Mouse (Mus musculus) neural tube, embryonic 13.5 days (tissue): ENCODE measurements around the gene Wbp1. TPM values are rescaled to one million over a fixed set of nuclear protein-coding genes. Genes with fewer than 3 reads are reported as not detected.

ENCODE experiments used
- ATAC-seq: fragments of 200-750 bp; cut with Nextera tagmentation; 2 replicates; pipeline ENCODE4 v1.8.0; 2017; ENCODE audit warnings: low read depth, mild to moderate bottlenecking, moderate TSS enrichment, moderate library complexity
- H3K27ac ChIP-seq: fragments of 300-500 bp; sonication (generic); replicated peaks from 2 replicates; pipeline ENCODE4 v1.5.1; 2015; ENCODE audit warnings: moderate library complexity, mild to moderate bottlenecking, inconsistent platforms
- H3K27me3 ChIP-seq: fragments of 300-500 bp; sonication (generic); 2 replicates; pipeline ENCODE4 v1.6.1; 2015; ENCODE audit warnings: mild to moderate bottlenecking, inconsistent platforms
- H3K36me3 ChIP-seq: fragments of 300-500 bp; sonication (generic); 2 replicates; pipeline ENCODE4 v1.6.1; 2015; ENCODE audit warnings: mild to moderate bottlenecking, inconsistent platforms
- H3K4me1 ChIP-seq: fragments of 300-500 bp; sonication (generic); replicated peaks from 2 replicates; pipeline ENCODE4 v1.6.1; 2015; ENCODE audit warnings: inconsistent platforms
- H3K4me2 ChIP-seq: fragments of 300-500 bp; sonication (generic); 2 replicates; pipeline ENCODE4 v1.6.1; 2015; ENCODE audit warnings: inconsistent platforms, mild to moderate bottlenecking, moderate library complexity
- H3K4me3 ChIP-seq: fragments of 300-500 bp; sonication (generic); 2 replicates; pipeline ENCODE4 v1.5.1; 2015; ENCODE audit warnings: mild to moderate bottlenecking, inconsistent platforms
- H3K9ac ChIP-seq: fragments of 300-500 bp; sonication (generic); 2 replicates; pipeline ENCODE4 v1.6.1; 2015; ENCODE audit warnings: moderate library complexity, mild to moderate bottlenecking, inconsistent platforms
- H3K9me3 ChIP-seq: fragments of 300-500 bp; sonication (generic); 2 replicates; pipeline ENCODE4 v1.6.1; 2016; ENCODE audit warnings: inconsistent platforms
- WGBS: fragments of 180-500 bp; shearing (Covaris S2); methylation state at CpG from one replicate; pipeline ENCODE4 v1.1.7; 2015; 5-methylcytosine and 5-hydroxymethylcytosine counted together
- microRNA counts: library from miRNA; unstranded; fragments of <30 nt; microRNA quantifications from one replicate; lab custom pipeline; 2016
- microRNA-seq: library from miRNA; unstranded; fragments of <30 nt; microRNA quantifications from one replicate; pipeline ENCODE4, GENCODE M21; 2016
- polyA plus RNA-seq: library from polyadenylated mRNA; unstranded; fragments of >200 nt; fragmentation: Nextera tagmentation; extraction: Ambion mirVana; gene quantifications from 2 replicates; pipeline ENCODE4 v1.2.1, GENCODE M21; 2015

Wbp1 gene
- polyA plus RNA-seq, 1 experiment from 2014 or later, result 228 TPM

GRCm38 (mm10) chr6:83070311-83071219 is 50.8 kb downstream of the Wbp1 start:
- Histone ChIP-seq H3K27me3 (peaks cover 99% of the 10 kb centered on the region), H3K4me1 (peaks cover 26% of the 10 kb centered on the region), H3K9ac (peak overlapping the region; percentile 50), H3K36me3 (no peaks in the 10 kb centered on the region), H3K27ac (peak overlapping the region; percentile 56), H3K4me2 (peak overlapping the region; percentile 43), H3K4me3 (peak overlapping the region; percentile 31), H3K9me3 (no peaks in the 10 kb centered on the region)
- under 1% methylated on average over 58 of the region's 58 CpGs for WGBS
- ATAC-seq, result peak; percentile 44; the same call in 1 of the 2 replicates

- Histone ChIP-seq H3K4me1 (peaks cover 26% of the 10 kb centered on the region), H3K36me3 (no peaks in the 10 kb centered on the region), H3K9me3 (no peaks in the 10 kb centered on the region), H3K27me3 (peaks cover 99% of the 10 kb centered on the region), H3K9ac (peak within 1 kb of the TSS; percentile 50), H3K4me2 (peak within 1 kb of the TSS; percentile 43), H3K27ac (peak within 1 kb of the TSS; percentile 56), H3K4me3 (peak within 1 kb of the TSS; percentile 31)
- 0% methylated on average over 10 of the region's 10 CpGs for WGBS
- ATAC-seq, result 0 out of 2 replicates have a peak, but pooled peaks have one; percentile 1
Observed at GRCm38 (mm10) chr6:83070247-83070310, 51.3 kb downstream of the Wbp1 start, which contains the start of gene Tlx2. Tlx2 (minus strand) TSS chr6:83070293.

GRCm38 (mm10) chr6:83069488-83070246 is 51.7 kb downstream of the Wbp1 start:
- Histone ChIP-seq H3K9ac (peak overlapping the region; percentile 50), H3K4me2 (peak overlapping the region; percentile 43), H3K4me1 (peaks cover 26% of the 10 kb centered on the region), H3K36me3 (no peaks in the 10 kb centered on the region), H3K27ac (no peak overlapping the region), H3K27me3 (peaks cover 99% of the 10 kb centered on the region), H3K4me3 (peak overlapping the region; percentile 31), H3K9me3 (no peaks in the 10 kb centered on the region)
- WGBS, result under 1% methylated on average over 69 of the region's 69 CpGs
- ATAC-seq, result peak; percentile 4; the same call in 1 of the 2 replicates

MicroRNAs within 50 kb of the gene (microRNA counts, 519-probe panel; counts per million panel counts)
- not detected for microRNA mmu-miR-3470a+mmu-miR-3470b (lab: Ali Mortazavi, UCI)

Small RNAs within 50 kb of the gene (microRNA-seq; reads per million reads assigned to microRNA genes)
- gene Mir3470a, result not detected

Other genes starting within 250 kb of the Wbp1 start
- 20.5 and 22.3 TPM in 2 replicates for gene Sema4f, start 181.8 kb downstream of the Wbp1 start, polyA plus RNA-seq
- not detected in 2 replicates for gene M1ap, start 174.7 kb downstream of the Wbp1 start, polyA plus RNA-seq
- 3.6 and 6.1 TPM in 2 replicates for gene Dok1, start 88.1 kb downstream of the Wbp1 start, polyA plus RNA-seq
- 7.9 and 10.4 TPM in 2 replicates for gene Loxl3, start 87.4 kb downstream of the Wbp1 start, polyA plus RNA-seq
- 169 and 179 TPM in 2 replicates for gene Aup1, start 67.0 kb downstream of the Wbp1 start, polyA plus RNA-seq
- 70.1 and 72.8 TPM in 2 replicates for gene Htra2, start 66.3 kb downstream of the Wbp1 start, polyA plus RNA-seq
- 0.77 and 1.0 TPM in 2 replicates for gene Dqx1, start 63.7 kb downstream of the Wbp1 start, polyA plus RNA-seq
- gene Tlx2, start 51.3 kb downstream of the Wbp1 start, polyA plus RNA-seq, result 13.3 and 16.1 TPM in 2 replicates
- gene Pcgf1, start 43.7 kb downstream of the Wbp1 start, polyA plus RNA-seq, result 55.2 and 55.4 TPM in 2 replicates
- gene Lbx2, start 35.2 kb downstream of the Wbp1 start, polyA plus RNA-seq, result not detected in 2 replicates
- 3.2 and 4.9 TPM in 2 replicates for gene Ccdc142, start 20.0 kb downstream of the Wbp1 start, polyA plus RNA-seq
- gene Gm42688, start 19.9 kb downstream of the Wbp1 start, polyA plus RNA-seq, result 4.5 and 5.2 TPM in 2 replicates
- 133 TPM in 2 replicates for gene Mrpl53, start 12.5 kb downstream of the Wbp1 start, polyA plus RNA-seq
- gene Mogs, start 6.1 kb downstream of the Wbp1 start, polyA plus RNA-seq, result 26.8 and 29.1 TPM in 2 replicates
- gene Ino80b, start 3.9 kb upstream of the Wbp1 start, polyA plus RNA-seq, result 11.4 and 13.0 TPM in 2 replicates
- gene Rtkn, start 13.9 kb upstream of the Wbp1 start, polyA plus RNA-seq, result 18.9 and 20.7 TPM in 2 replicates
- gene Wdr54, start 34.8 kb upstream of the Wbp1 start, polyA plus RNA-seq, result 14.9 and 16.0 TPM in 2 replicates
- 2.1 and 3.3 TPM in 2 replicates for gene 1700003E16Rik, start 34.8 kb upstream of the Wbp1 start, polyA plus RNA-seq
- gene Dctn1, start 44.4 kb upstream of the Wbp1 start, polyA plus RNA-seq, result 165 and 176 TPM in 2 replicates
- gene Slc4a5, start 98.3 kb upstream of the Wbp1 start, polyA plus RNA-seq, result 0.17 and 0.56 TPM in 2 replicates
- gene Mthfd2, start 204.3 kb upstream of the Wbp1 start, polyA plus RNA-seq, result 27.6 and 27.8 TPM in 2 replicates
- gene Mob1a, start 204.5 kb upstream of the Wbp1 start, polyA plus RNA-seq, result 29.2 and 32.8 TPM in 2 replicates
- 68.5 and 70.4 TPM in 2 replicates for gene Bola3, start 227.6 kb upstream of the Wbp1 start, polyA plus RNA-seq